Mouse (Mus musculus) lung, embryonic 16.5 days (tissue): ENCODE measurements around the gene Tbx1. TPM values are rescaled to one million over a fixed set of nuclear protein-coding genes. Genes with fewer than 3 reads are reported as not detected.
A peak's percentile ranks its signal among the peaks of the same experiment; 100 is the strongest.

ENCODE experiments used
- ATAC-seq: fragments of 200-750 bp; cut with Nextera tagmentation; 2 replicates; pipeline ENCODE4 v1.8.0; 2017; ENCODE audit warnings: low read depth, mild to moderate bottlenecking, moderate library complexity
- H3K27ac ChIP-seq: fragments of 300-500 bp; sonication (generic); 2 replicates; pipeline ENCODE4 v1.5.1; 2014; ENCODE audit warnings: mild to moderate bottlenecking, control low read depth, low read length
- H3K27me3 ChIP-seq: fragments of 300-500 bp; sonication (generic); 2 replicates; pipeline ENCODE4 v1.6.1; 2014; ENCODE audit warnings: low read depth, low read length, mixed read lengths; ENCODE audit not compliant: control insufficient read depth, insufficient read depth
- H3K36me3 ChIP-seq: fragments of 300-500 bp; sonication (generic); 2 replicates; pipeline ENCODE4 v1.6.1; 2014; ENCODE audit warnings: low read length; ENCODE audit not compliant: control insufficient read depth, insufficient read depth
- H3K4me1 ChIP-seq: fragments of 300-500 bp; sonication (generic); replicated peaks from 2 replicates; pipeline ENCODE4 v1.6.1; 2014; ENCODE audit warnings: low read length, mixed read lengths; ENCODE audit not compliant: control insufficient read depth, insufficient read depth
- H3K4me2 ChIP-seq: fragments of 300-500 bp; sonication (generic); 2 replicates; pipeline ENCODE4 v1.6.1; 2014; ENCODE audit warnings: low read depth, low read length, control low read depth
- H3K4me3 ChIP-seq: fragments of 300-500 bp; sonication (generic); 2 replicates; pipeline ENCODE4 v1.5.1; 2014; ENCODE audit warnings: mild to moderate bottlenecking, low read length, control low read depth
- H3K9ac ChIP-seq: fragments of 300-500 bp; sonication (generic); 2 replicates; pipeline ENCODE4 v1.6.1; 2014; ENCODE audit warnings: low read length, control low read depth
- H3K9me3 ChIP-seq: fragments of 300-500 bp; sonication (generic); 2 replicates; pipeline ENCODE4 v1.6.1; 2016; ENCODE audit warnings: low read length; ENCODE audit not compliant: control insufficient read depth
- WGBS: fragments of 180-500 bp; shearing (Covaris S2); extraction: QIAGEN DNeasy Blood & Tissue Kit; methylation state at CpG from one replicate; pipeline ENCODE4 v1.1.7; 2014; 5-methylcytosine and 5-hydroxymethylcytosine counted together
- polyA plus RNA-seq: library from polyadenylated mRNA; unstranded; fragments of >200 nt; fragmentation: Nextera tagmentation; extraction: Ambion mirVana; gene quantifications from 2 replicates; pipeline ENCODE4 v1.2.1, GENCODE M21; 2015

Tbx1 gene
- polyA plus RNA-seq, 1 experiment from 2014 or later = 5.5 TPM

GRCm38 (mm10) chr16:18580389-18580788, 10.1 kb downstream of the Tbx1 start:
- H3K4me3 ChIP-seq = no peak overlapping the region
- H3K9me3 ChIP-seq = no peaks in the 10 kb centered on the region
- H3K36me3 ChIP-seq = no peaks in the 10 kb centered on the region
- H3K9ac ChIP-seq = no peak overlapping the region
- H3K27me3 ChIP-seq = peaks cover 59% of the 10 kb centered on the region
- WGBS = 27% methylated on average over 2 of the region's 2 CpGs
- ATAC-seq = no peak
- peaks cover 19% of the 10 kb centered on the region for H3K4me1 ChIP-seq
- no peak overlapping the region for H3K27ac ChIP-seq
- no peak overlapping the region for H3K4me2 ChIP-seq

GRCm38 (mm10) chr16:18577599-18578160, 12.8 kb downstream of the Tbx1 start:
- peaks cover 19% of the 10 kb centered on the region for H3K4me1 ChIP-seq
- H3K4me3 ChIP-seq = no peak overlapping the region
- peaks cover 32% of the 10 kb centered on the region for H3K27me3 ChIP-seq
- H3K27ac ChIP-seq = no peak overlapping the region
- ATAC-seq = no peak
- WGBS = 26% methylated on average over 5 of the region's 5 CpGs
- no peak overlapping the region for H3K4me2 ChIP-seq
- no peak overlapping the region for H3K9ac ChIP-seq
- no peaks in the 10 kb centered on the region for H3K9me3 ChIP-seq
- no peaks in the 10 kb centered on the region for H3K36me3 ChIP-seq

GRCm38 (mm10) chr16:18577071-18577470, 13.4 kb downstream of the Tbx1 start:
- H3K27ac ChIP-seq = no peak overlapping the region
- H3K4me3 ChIP-seq = no peak overlapping the region
- no peaks in the 10 kb centered on the region for H3K36me3 ChIP-seq
- H3K9me3 ChIP-seq = no peaks in the 10 kb centered on the region
- ATAC-seq = no peak
- peaks cover 26% of the 10 kb centered on the region for H3K27me3 ChIP-seq
- 31% methylated on average over 3 of the region's 3 CpGs for WGBS
- no peak overlapping the region for H3K9ac ChIP-seq
- no peak overlapping the region for H3K4me2 ChIP-seq
- peaks cover 12% of the 10 kb centered on the region for H3K4me1 ChIP-seq

GRCm38 (mm10) chr16:18574196-18574595, 16.3 kb downstream of the Tbx1 start:
- WGBS = 56% methylated on average over 8 of the region's 8 CpGs
- H3K4me3 ChIP-seq = no peak overlapping the region
- no peaks in the 10 kb centered on the region for H3K27me3 ChIP-seq
- no peak overlapping the region for H3K4me2 ChIP-seq
- 0 out of 2 replicates have a peak, but pooled peaks cover 2% of the 10 kb centered on the region for H3K9me3 ChIP-seq
- no peak overlapping the region for H3K27ac ChIP-seq
- H3K4me1 ChIP-seq = peaks cover 2% of the 10 kb centered on the region; the same call in 1 of the 2 replicates
- no peak overlapping the region for H3K9ac ChIP-seq
- no peak for ATAC-seq
- H3K36me3 ChIP-seq = no peaks in the 10 kb centered on the region

- no peak overlapping the region for H3K4me2 ChIP-seq
- no peak for ATAC-seq
- H3K4me1 ChIP-seq = no peaks in the 10 kb centered on the region
- H3K27ac ChIP-seq = no peak overlapping the region
- no peaks in the 10 kb centered on the region for H3K36me3 ChIP-seq
- WGBS = 74% methylated on average over 7 of the region's 7 CpGs
- H3K9me3 ChIP-seq = 0 out of 2 replicates have a peak, but pooled peaks cover 2% of the 10 kb centered on the region
- H3K27me3 ChIP-seq = no peaks in the 10 kb centered on the region
- no peak overlapping the region for H3K4me3 ChIP-seq
- no peak overlapping the region for H3K9ac ChIP-seq
Measured at GRCm38 (mm10) chr16:18568599-18568998, 21.9 kb downstream of the Tbx1 start.

- no peak overlapping the region for H3K9ac ChIP-seq
- H3K27me3 ChIP-seq = no peaks in the 10 kb centered on the region
- no peak overlapping the region for H3K27ac ChIP-seq
- no peaks in the 10 kb centered on the region for H3K9me3 ChIP-seq
- no peak for ATAC-seq
- no peaks in the 10 kb centered on the region for H3K4me1 ChIP-seq
- no peaks in the 10 kb centered on the region for H3K36me3 ChIP-seq
- no peak overlapping the region for H3K4me3 ChIP-seq
- 55% methylated on average over 2 of the region's 2 CpGs for WGBS
- no peak overlapping the region for H3K4me2 ChIP-seq
Measured at GRCm38 (mm10) chr16:18564472-18564871, 26.0 kb downstream of the Tbx1 start.

- Histone ChIP-seq H3K27ac (no peak overlapping the region), H3K4me2 (no peak overlapping the region), H3K27me3 (no peaks in the 10 kb centered on the region), H3K36me3 (no peaks in the 10 kb centered on the region), H3K9ac (no peak overlapping the region), H3K4me3 (no peak overlapping the region), H3K4me1 (0 out of 2 replicates have a peak, but pooled peaks cover 2% of the 10 kb centered on the region), H3K9me3 (no peaks in the 10 kb centered on the region)
- no peak for ATAC-seq
- WGBS = 54% methylated on average over 3 of the region's 3 CpGs
Measured at GRCm38 (mm10) chr16:18556461-18556860, 34.0 kb downstream of the Tbx1 start.

- H3K27ac ChIP-seq = no peak overlapping the region
- WGBS = 46% methylated on average over 17 of the region's 17 CpGs
- no peaks in the 10 kb centered on the region for H3K27me3 ChIP-seq
- no peaks in the 10 kb centered on the region for H3K9me3 ChIP-seq
- 0 out of 2 replicates have a peak, but pooled peaks have one; percentile 15 for ATAC-seq
- no peak overlapping the region for H3K4me2 ChIP-seq
- H3K36me3 ChIP-seq = no peaks in the 10 kb centered on the region
- H3K4me3 ChIP-seq = no peak overlapping the region
- 0 out of 2 replicates have a peak, but pooled peaks cover 2% of the 10 kb centered on the region for H3K4me1 ChIP-seq
- H3K9ac ChIP-seq = no peak overlapping the region
Measured at GRCm38 (mm10) chr16:18555235-18555935, 35.1 kb downstream of the Tbx1 start.

GRCm38 (mm10) chr16:18554721-18555120, 35.8 kb downstream of the Tbx1 start:
- 50% methylated on average over 2 of the region's 2 CpGs for WGBS
- H3K36me3 ChIP-seq = no peaks in the 10 kb centered on the region
- ATAC-seq = no peak
- 0 out of 2 replicates have a peak, but pooled peaks cover 2% of the 10 kb centered on the region for H3K4me1 ChIP-seq
- H3K4me2 ChIP-seq = no peak overlapping the region
- H3K9ac ChIP-seq = no peak overlapping the region
- H3K9me3 ChIP-seq = no peaks in the 10 kb centered on the region
- H3K27ac ChIP-seq = no peak overlapping the region
- H3K4me3 ChIP-seq = no peak overlapping the region
- H3K27me3 ChIP-seq = no peaks in the 10 kb centered on the region
